ENCODE assay signal across 17 mouse cellular contexts in the genomic region with DNA sequence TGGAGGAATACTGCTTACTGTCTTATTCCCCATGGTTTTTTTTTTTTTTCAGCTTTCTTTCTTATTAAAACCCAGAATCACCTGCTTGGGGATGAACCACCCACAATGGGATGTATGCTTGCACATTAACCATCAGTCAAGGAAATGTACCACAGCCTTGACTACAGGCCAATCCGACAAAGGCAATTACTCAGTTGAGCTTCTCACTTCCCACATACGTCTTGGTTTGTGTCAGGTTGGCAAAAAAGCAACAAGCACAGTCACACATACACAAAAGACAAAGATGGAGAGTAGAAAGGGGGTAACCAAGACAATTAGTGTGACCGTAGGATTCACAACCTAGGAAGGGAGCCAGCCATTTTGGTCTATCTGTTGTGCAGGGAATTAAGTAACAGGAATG.
"Had no signal": no experiment of that assay in that cellular context is flagged by ENCODE, and none has a peak within 500 bp of the region (broad histone marks: within the 10 kb centered on the region; RNA-seq: fewer than 3 reads in every experiment).

No protein-coding gene starts in this region.

- ATAC-seq: liver, embryonic 12.5 days; liver, postnatal 0 days; lung, postnatal 0 days; midbrain, embryonic 13.5 days; midbrain, embryonic 15.5 days; midbrain, embryonic 16.5 days had no signal

- DNase-seq: left cerebral cortex, postnatal 4 days; liver; liver, embryonic 13.5 days; liver, postnatal 0 days; lung, adult 18-20 months; lung, adult 2 months; lung, embryonic 14.5 days; lung, postnatal 10 days; lung, postnatal 14 days; lung, postnatal 36 days; lung, postnatal 4 days; midbrain, embryonic 14.5 days had no signal
